Mouse (Mus musculus): ENCODE measurements around the gene Prmt3.

DNA sequence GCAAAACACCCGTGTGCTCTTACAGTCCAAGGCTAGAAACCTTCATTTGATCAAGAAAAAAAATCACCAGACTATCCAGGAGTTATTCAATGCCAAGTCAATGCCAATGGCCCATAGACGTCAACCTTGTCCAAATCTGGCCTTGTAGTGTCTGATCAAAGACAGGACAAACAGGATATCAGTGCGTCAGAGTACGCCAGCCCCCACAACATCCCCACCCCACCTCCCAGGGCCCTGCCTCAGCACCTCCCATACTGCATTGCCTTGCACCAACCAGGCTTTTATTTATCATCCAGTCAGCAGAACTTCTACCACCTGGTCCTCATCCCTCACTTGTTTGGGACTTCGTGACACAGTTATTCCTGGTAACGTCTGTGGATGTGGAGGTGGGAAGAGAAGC is 117.2 kb downstream of the Prmt3 start:
- no peak for TF ChIP-seq GATA1 (IDR thresholded peaks at IDR 0.05; ENCODE audit: low read length)
- TF ChIP-seq TAL1 (IDR thresholded peaks at IDR 0.05; ENCODE audit: low read length) = no peak
